Mouse (Mus musculus): ENCODE data around the gene Atp6v0e2.

Atp6v0e2 gene

DNA sequence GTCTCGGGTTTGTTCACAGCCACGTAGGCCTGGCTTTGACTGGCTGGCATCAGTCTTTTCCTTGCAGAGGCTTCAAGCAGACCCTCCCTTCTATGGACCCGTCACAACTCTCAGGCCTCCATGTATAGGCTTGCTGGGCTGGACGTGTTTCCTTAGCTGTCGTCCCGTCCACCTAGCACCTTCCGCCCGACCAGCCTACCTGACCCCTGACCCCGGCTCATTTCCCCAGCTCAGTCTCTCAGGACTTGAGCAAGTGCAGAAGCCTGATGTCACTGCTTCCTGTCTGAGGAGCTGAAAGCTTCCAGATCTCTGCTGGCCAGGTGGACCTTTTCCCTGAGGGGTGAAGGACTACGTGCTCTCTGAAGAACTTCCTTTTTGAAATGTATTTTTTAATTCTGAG lies 35.9 kb downstream of the Atp6v0e2 start:
- in situ Hi-C loops (cut with MboI), result no loop called here

- in situ Hi-C loops (cut with MboI), result no loop called here
Measured at GRCm38 (mm10) chr6:48573981-48574380, 36.6 kb downstream of the Atp6v0e2 start.

GRCm38 (mm10) chr6:48578736-48579135 lies 41.3 kb downstream of the Atp6v0e2 start:
- in situ Hi-C loops (cut with MboI), result no loop called here

- in situ Hi-C loops (cut with MboI), result no loop called here
Measured at GRCm38 (mm10) chr6:48579215-48579648, 41.8 kb downstream of the Atp6v0e2 start.

- in situ Hi-C loops (cut with MboI), result no loop called here
Measured at GRCm38 (mm10) chr6:48581257-48581656, 43.8 kb downstream of the Atp6v0e2 start.

GRCm38 (mm10) chr6:48582037-48582436 lies 44.6 kb downstream of the Atp6v0e2 start:
- in situ Hi-C loops (cut with MboI), result no loop called here

GRCm38 (mm10) chr6:48589194-48589750 lies 51.9 kb downstream of the Atp6v0e2 start, which contains the start of gene Gm45021:
TSS of gene Gm45021 (plus strand) at chr6:48589610.
- in situ Hi-C loops (cut with MboI), result no loop called here
